Mouse (Mus musculus): Measurements from ENCODE around the gene Fat2. TPM values are rescaled to one million over a fixed set of nuclear protein-coding genes. Genes with fewer than 3 reads are reported as not detected.

Fat2 gene
- polyA plus RNA-seq, 1 experiment: 0.02 TPM

GRCm38 (mm10) chr11:55329868-55330772, 6.2 kb downstream of the Fat2 start:
- Histone ChIP-seq H3K27ac (ENCODE audit: insufficient read depth, low read length) (no peak overlapping the region), H3K4me1 (ENCODE audit: control insufficient read depth, insufficient read depth, insufficient read length) (no peaks in the 10 kb centered on the region), H3K4me3 (ENCODE audit: extremely low read depth, insufficient read depth, insufficient read length) (no peak overlapping the region), H3K36me3 (ENCODE audit: control insufficient read depth, insufficient read depth, low read length) (no peaks in the 10 kb centered on the region), H3K27me3 (ENCODE audit: control insufficient read depth, insufficient read depth, low read length) (no peaks in the 10 kb centered on the region)
- no peak for TF ChIP-seq CTCF (IDR thresholded peaks at IDR 0.05; ENCODE audit: extremely low read depth, insufficient read depth, insufficient read length, insufficient replicate concordance)
- no peak for TF ChIP-seq POLR2A (IDR thresholded peaks at IDR 0.05; ENCODE audit: low read depth, low read length)
- WGBS: 82% methylated on average over 16 of the region's 16 CpGs
- DNase-seq (ENCODE audit: low read depth in 1 of 2, low spot score in 2 of 2): no peak

DNA sequence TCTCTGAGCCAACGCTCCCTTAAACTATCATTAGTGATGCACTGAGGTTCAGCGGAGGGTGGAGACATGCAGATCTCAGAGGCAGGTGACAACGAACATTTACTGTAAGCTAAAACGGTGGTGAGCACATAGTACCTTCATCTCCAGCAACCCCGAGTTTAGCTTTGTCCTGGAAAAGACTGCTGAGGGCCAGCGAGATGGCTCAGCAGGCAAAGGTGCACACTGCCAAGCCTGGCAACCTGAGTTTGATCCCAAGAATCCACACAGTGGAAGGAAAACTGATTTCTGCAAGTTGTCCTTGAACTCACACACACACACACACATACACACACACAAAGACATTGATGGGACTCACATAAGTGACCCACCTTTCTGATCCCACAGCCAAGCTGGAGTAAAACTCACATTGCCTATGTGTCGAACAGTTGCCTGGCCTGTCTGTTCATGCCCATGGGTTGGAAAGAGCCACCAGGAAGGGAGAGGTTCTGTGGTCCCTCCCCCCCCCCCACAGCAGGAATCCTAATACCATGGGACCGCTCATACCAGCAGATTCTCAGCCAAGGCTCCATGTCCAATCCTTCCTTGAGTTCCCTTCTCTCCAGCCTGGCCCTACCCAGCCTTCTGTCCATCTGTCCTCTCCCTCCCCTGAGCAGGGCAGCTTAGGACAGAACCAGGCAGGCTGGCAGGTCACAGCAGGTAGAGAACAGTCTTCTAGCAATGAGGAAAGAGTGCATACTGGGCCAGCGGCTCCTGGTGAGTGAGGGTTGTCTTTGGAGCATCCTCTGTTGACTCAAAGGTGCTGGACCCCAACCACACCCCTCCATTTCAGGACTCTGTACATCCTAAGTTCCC, 8.6 kb downstream of the Fat2 start:
- Histone ChIP-seq H3K27ac (ENCODE audit: insufficient read depth, low read length) (no peak overlapping the region), H3K36me3 (ENCODE audit: control insufficient read depth, insufficient read depth, low read length) (no peaks in the 10 kb centered on the region), H3K4me1 (ENCODE audit: control insufficient read depth, insufficient read depth, insufficient read length) (no peaks in the 10 kb centered on the region), H3K27me3 (ENCODE audit: control insufficient read depth, insufficient read depth, low read length) (no peaks in the 10 kb centered on the region), H3K4me3 (ENCODE audit: extremely low read depth, insufficient read depth, insufficient read length) (no peak overlapping the region)
- no peak for DNase-seq (ENCODE audit: low read depth in 1 of 2, low spot score in 2 of 2)
- TF ChIP-seq POLR2A (IDR thresholded peaks at IDR 0.05; ENCODE audit: low read depth, low read length): no peak
- TF ChIP-seq CTCF (IDR thresholded peaks at IDR 0.05; ENCODE audit: extremely low read depth, insufficient read depth, insufficient read length, insufficient replicate concordance): no peak
- 83% methylated on average over 9 of the region's 9 CpGs for WGBS

GRCm38 (mm10) chr11:55327111-55327510, 9.3 kb downstream of the Fat2 start:
- TF ChIP-seq POLR2A (IDR thresholded peaks at IDR 0.05; ENCODE audit: low read depth, low read length) (no peak), CTCF (IDR thresholded peaks at IDR 0.05; ENCODE audit: extremely low read depth, insufficient read depth, insufficient read length, insufficient replicate concordance) (no peak)
- no peaks in the 10 kb centered on the region for H3K4me1 ChIP-seq (ENCODE audit: control insufficient read depth, insufficient read depth, insufficient read length)
- no peak overlapping the region for H3K27ac ChIP-seq (ENCODE audit: insufficient read depth, low read length)

DNA sequence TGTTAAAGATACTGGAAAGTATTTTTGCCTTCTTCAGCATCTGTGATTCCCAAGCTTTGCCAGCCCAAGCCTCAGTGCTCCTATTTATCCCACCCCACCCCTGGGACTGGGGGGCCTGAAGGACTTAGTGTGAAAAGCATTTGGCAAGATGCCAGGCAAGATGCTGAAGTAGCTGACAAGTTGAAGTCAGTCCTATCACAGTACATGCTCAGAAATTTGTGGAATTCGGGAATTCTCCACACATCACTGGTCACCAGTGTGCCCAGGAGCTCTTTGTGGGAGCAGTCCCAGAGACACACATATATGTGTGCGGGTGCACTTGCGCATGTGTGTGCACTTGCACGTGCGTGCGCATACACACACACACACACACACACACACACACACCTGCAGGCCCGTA, 10.2 kb downstream of the Fat2 start:
- H3K27me3 ChIP-seq (ENCODE audit: control insufficient read depth, insufficient read depth, low read length): no peaks in the 10 kb centered on the region
- DNase-seq (ENCODE audit: low read depth in 1 of 2, low spot score in 2 of 2): no peak
- WGBS: 94% methylated on average over 7 of the region's 7 CpGs
- TF ChIP-seq POLR2A (IDR thresholded peaks at IDR 0.05; ENCODE audit: low read depth, low read length) (no peak), CTCF (IDR thresholded peaks at IDR 0.05; ENCODE audit: extremely low read depth, insufficient read depth, insufficient read length, insufficient replicate concordance) (no peak)
- no peak overlapping the region for H3K27ac ChIP-seq (ENCODE audit: insufficient read depth, low read length)
- no peak overlapping the region for H3K4me3 ChIP-seq (ENCODE audit: extremely low read depth, insufficient read depth, insufficient read length)
- no peaks in the 10 kb centered on the region for H3K36me3 ChIP-seq (ENCODE audit: control insufficient read depth, insufficient read depth, low read length)
- no peaks in the 10 kb centered on the region for H3K4me1 ChIP-seq (ENCODE audit: control insufficient read depth, insufficient read depth, insufficient read length)

More at GRCm38 (mm10) chr11:55327111-55327510, 9.3 kb downstream of the Fat2 start:
- no peak for DNase-seq (ENCODE audit: low read depth in 1 of 2, low spot score in 2 of 2)
- Histone ChIP-seq H3K27me3 (ENCODE audit: control insufficient read depth, insufficient read depth, low read length) (no peaks in the 10 kb centered on the region), H3K36me3 (ENCODE audit: control insufficient read depth, insufficient read depth, low read length) (no peaks in the 10 kb centered on the region), H3K4me3 (ENCODE audit: extremely low read depth, insufficient read depth, insufficient read length) (no peak overlapping the region)
- WGBS: 81% methylated on average over 5 of the region's 5 CpGs

GRCm38 (mm10) chr11:55323854-55324253, 12.5 kb downstream of the Fat2 start:
- 87% methylated on average over 8 of the region's 8 CpGs for WGBS
- Histone ChIP-seq H3K27ac (ENCODE audit: insufficient read depth, low read length) (no peak overlapping the region), H3K4me1 (ENCODE audit: control insufficient read depth, insufficient read depth, insufficient read length) (no peaks in the 10 kb centered on the region), H3K27me3 (ENCODE audit: control insufficient read depth, insufficient read depth, low read length) (no peaks in the 10 kb centered on the region), H3K4me3 (ENCODE audit: extremely low read depth, insufficient read depth, insufficient read length) (no peak overlapping the region), H3K36me3 (ENCODE audit: control insufficient read depth, insufficient read depth, low read length) (no peaks in the 10 kb centered on the region)
- no peak for TF ChIP-seq CTCF (IDR thresholded peaks at IDR 0.05; ENCODE audit: extremely low read depth, insufficient read depth, insufficient read length, insufficient replicate concordance)
- no peak for TF ChIP-seq POLR2A (IDR thresholded peaks at IDR 0.05; ENCODE audit: low read depth, low read length)
- no peak for DNase-seq (ENCODE audit: low read depth in 1 of 2, low spot score in 2 of 2)

DNA sequence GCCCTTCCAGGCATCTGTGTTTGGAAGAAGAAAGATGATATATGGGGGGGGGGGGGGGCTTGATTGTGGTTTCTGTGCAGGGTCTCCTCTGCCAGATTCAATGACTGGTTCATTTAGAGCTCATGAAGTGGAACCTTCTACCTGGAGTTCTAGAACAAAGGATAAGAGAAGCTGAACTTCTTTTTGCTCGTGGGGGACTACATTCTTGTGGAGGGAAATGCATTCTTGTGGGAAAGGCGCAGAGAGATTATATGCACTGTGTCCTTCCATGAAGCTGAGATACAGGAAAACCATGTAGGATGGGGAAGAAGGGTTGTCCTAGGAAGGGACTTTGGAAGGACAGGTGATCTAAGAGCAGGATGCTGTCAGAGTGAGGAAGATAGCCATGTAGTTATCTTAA, 15.4 kb downstream of the Fat2 start:
- H3K36me3 ChIP-seq (ENCODE audit: control insufficient read depth, insufficient read depth, low read length): no peaks in the 10 kb centered on the region
- H3K4me1 ChIP-seq (ENCODE audit: control insufficient read depth, insufficient read depth, insufficient read length): no peaks in the 10 kb centered on the region
- DNase-seq (ENCODE audit: low read depth in 1 of 2, low spot score in 2 of 2): no peak
- no peaks in the 10 kb centered on the region for H3K27me3 ChIP-seq (ENCODE audit: control insufficient read depth, insufficient read depth, low read length)
- 55% methylated on average over 2 of the region's 2 CpGs for WGBS
- no peak overlapping the region for H3K27ac ChIP-seq (ENCODE audit: insufficient read depth, low read length)
- no peak for TF ChIP-seq POLR2A (IDR thresholded peaks at IDR 0.05; ENCODE audit: low read depth, low read length)
- no peak for TF ChIP-seq CTCF (IDR thresholded peaks at IDR 0.05; ENCODE audit: extremely low read depth, insufficient read depth, insufficient read length, insufficient replicate concordance)
- H3K4me3 ChIP-seq (ENCODE audit: extremely low read depth, insufficient read depth, insufficient read length): no peak overlapping the region

All from spleen, adult 2 months (tissue).